28 mouse cellular contexts compared by ENCODE assay signal in genomic region chr3:152119987-152120386, GRCm38 (mm10). TPM values are rescaled to one million over a fixed set of nuclear protein-coding genes. Genes with fewer than 3 reads are reported as not detected.
DNase-seq lines count a peak whose midpoint lies in the region; ATAC-seq and TF ChIP-seq lines count a peak whose summit lies in the region.
"Had no signal": no experiment of that assay in that cellular context is flagged by ENCODE, and none has a peak within 500 bp of the region (broad histone marks: within the 10 kb centered on the region; RNA-seq: fewer than 3 reads in every experiment).

No protein-coding gene starts in this region.

- no peak for DNase-seq in heart, postnatal 4 days
- peak; percentile 28 for DNase-seq in lung, embryonic 14.5 days
- no peak for DNase-seq in lung, adult 18-20 months
- peak; percentile 38 for DNase-seq in stomach, postnatal 0 days (ENCODE audit: low spot score)
- DNase-seq in embryo, embryonic 10 days (ENCODE audit: low spot score) = no peak
- DNase-seq: adrenal gland, adult 8-10 months; B cell, adult 2 months; cerebellum, adult 2 months; cerebellum, postnatal 25 days; gastrocnemius, postnatal 14 days; heart, adult 18-20 months; kidney, adult 8-10 months; kidney, postnatal 25 days; lung, postnatal 4 days; right cerebral cortex, adult 18-20 months; right cerebral cortex, postnatal 4 days; thymus, postnatal 25 days had no signal

- TF ChIP-seq EP300 in stomach, postnatal 0 days (optimal IDR thresholded peaks at IDR 0.05) = no peak

- no peak overlapping the region for H3K27ac ChIP-seq in heart, embryonic 11.5 days (ENCODE audit: low read depth, low read length)
- no peak overlapping the region for H3K27ac ChIP-seq in lung, embryonic 14.5 days (ENCODE audit: low read depth)
- peak overlapping the region; percentile 31; the same call in 1 of the 2 replicates for H3K27ac ChIP-seq in stomach, postnatal 0 days (replicated peaks)
- H3K27ac ChIP-seq: forebrain, embryonic 15.5 days; hindbrain, embryonic 15.5 days; intestine, embryonic 15.5 days; layer of hippocampus, adult 2 months; lung, embryonic 15.5 days; neural tube, embryonic 15.5 days had no signal

- ATAC-seq in heart, embryonic 11.5 days (replicated peaks; ENCODE audit: insufficient number of reproducible peaks, low FRiP score, low TSS enrichment) = no peak
- no peak for ATAC-seq in lung, embryonic 14.5 days (ENCODE audit: insufficient read depth)
- ATAC-seq in erythroblast, adult 5-6 weeks (replicated peaks; ENCODE audit: low FRiP score, poor library complexity, severe bottlenecking) = 0 out of 2 replicates have a peak, but pooled peaks have one; percentile 31
- ATAC-seq in stomach, postnatal 0 days (ENCODE audit: low FRiP score, low TSS enrichment) = no peak
- ATAC-seq: forebrain, embryonic 15.5 days; intestine, embryonic 15.5 days had no signal

- no peak overlapping the region for H3K4me3 ChIP-seq in heart, embryonic 11.5 days (ENCODE audit: low read depth, low read length)
- no peak overlapping the region for H3K4me3 ChIP-seq in lung, embryonic 14.5 days (ENCODE audit: low read depth, low read length)
- H3K4me3 ChIP-seq in stomach, postnatal 0 days (ENCODE audit: low read depth, low read length) = no peak overlapping the region
- H3K4me3 ChIP-seq: forebrain, embryonic 15.5 days; hindbrain, embryonic 15.5 days; intestine, embryonic 15.5 days; layer of hippocampus, adult 2 months; lung, embryonic 15.5 days; neural tube, embryonic 15.5 days had no signal

- H3K27me3 ChIP-seq in heart, embryonic 11.5 days (ENCODE audit: control insufficient read depth, insufficient read depth, low read length) = no peaks in the 10 kb centered on the region
- no peaks in the 10 kb centered on the region for H3K27me3 ChIP-seq in lung, embryonic 14.5 days (ENCODE audit: insufficient read depth, low read length)
- H3K27me3 ChIP-seq in stomach, postnatal 0 days (ENCODE audit: control insufficient read depth, insufficient read depth, low read length) = no peaks in the 10 kb centered on the region
- H3K27me3 ChIP-seq: CH12.LX; forebrain, embryonic 15.5 days; hindbrain, embryonic 15.5 days; intestine, embryonic 15.5 days; lung, embryonic 15.5 days; neural tube, embryonic 15.5 days had no signal

- H3K9me3 ChIP-seq in heart, embryonic 11.5 days (replicated peaks; ENCODE audit: control insufficient read depth, low read length) = no peaks in the 10 kb centered on the region
- no peaks in the 10 kb centered on the region for H3K9me3 ChIP-seq in lung, embryonic 14.5 days (ENCODE audit: low read depth, low read length)
- H3K9me3 ChIP-seq in stomach, postnatal 0 days (ENCODE audit: control insufficient read depth, low read length) = no peaks in the 10 kb centered on the region
- H3K9me3 ChIP-seq: forebrain, embryonic 15.5 days; hindbrain, embryonic 15.5 days; intestine, embryonic 15.5 days; lung, embryonic 15.5 days; neural tube, embryonic 15.5 days had no signal

- no peak overlapping the region for H3K4me2 ChIP-seq in heart, embryonic 11.5 days
- no peak overlapping the region for H3K4me2 ChIP-seq in lung, embryonic 14.5 days
- no peak overlapping the region for H3K4me2 ChIP-seq in stomach, postnatal 0 days (replicated peaks; ENCODE audit: low read depth)
- H3K4me2 ChIP-seq: forebrain, embryonic 15.5 days; hindbrain, embryonic 15.5 days; intestine, embryonic 15.5 days; lung, embryonic 15.5 days; midbrain, embryonic 11.5 days; neural tube, embryonic 15.5 days had no signal

- 38% methylated on average over 4 of the region's 4 CpGs for WGBS in heart, embryonic 11.5 days (ENCODE audit: insufficient replicate concordance)
- 33% methylated on average over 4 of the region's 4 CpGs for WGBS in lung, embryonic 14.5 days
- 30% methylated on average over 4 of the region's 4 CpGs for WGBS in stomach, postnatal 0 days

- H3K36me3 ChIP-seq in heart, embryonic 11.5 days (ENCODE audit: control insufficient read depth, insufficient read depth, low read length) = no peaks in the 10 kb centered on the region
- no peaks in the 10 kb centered on the region for H3K36me3 ChIP-seq in lung, embryonic 14.5 days (ENCODE audit: insufficient read depth)
- no peaks in the 10 kb centered on the region for H3K36me3 ChIP-seq in stomach, postnatal 0 days (ENCODE audit: control insufficient read depth, insufficient read depth, low read length)
- H3K36me3 ChIP-seq: forebrain, embryonic 15.5 days; hindbrain, embryonic 15.5 days; intestine, embryonic 15.5 days; lung, embryonic 15.5 days; neural tube, embryonic 15.5 days had no signal

- no peak for TF ChIP-seq CTCF in lung, embryonic 14.5 days (IDR thresholded peaks at IDR 0.05; ENCODE audit: low read depth)
- TF ChIP-seq CTCF in stomach, postnatal 0 days (IDR thresholded peaks at IDR 0.05; ENCODE audit: low read depth) = no peak

- H3K9ac ChIP-seq in heart, embryonic 11.5 days (ENCODE audit: low read depth, low read length) = 0 out of 2 replicates have a peak overlapping the region, but pooled peaks have one; percentile 34
- H3K9ac ChIP-seq in lung, embryonic 14.5 days = no peak overlapping the region
- no peak overlapping the region for H3K9ac ChIP-seq in stomach, postnatal 0 days (ENCODE audit: low read length)
- H3K9ac ChIP-seq: forebrain, embryonic 15.5 days; hindbrain, embryonic 15.5 days; intestine, embryonic 15.5 days; lung, embryonic 15.5 days; neural tube, embryonic 15.5 days had no signal

- peaks cover 45% of the 10 kb centered on the region for H3K4me1 ChIP-seq in heart, embryonic 11.5 days (ENCODE audit: control insufficient read depth, insufficient read depth, low read length)
- peaks cover 12% of the 10 kb centered on the region for H3K4me1 ChIP-seq in lung, embryonic 14.5 days (ENCODE audit: insufficient read depth)
- H3K4me1 ChIP-seq in stomach, postnatal 0 days (replicated peaks; ENCODE audit: control insufficient read depth, insufficient read depth) = 0 out of 2 replicates have a peak, but pooled peaks cover 3% of the 10 kb centered on the region

RNA-seq across cellular contexts. Expression of gene Gipc2, which starts 46.0 kb away (rescaled TPM):
- polyA plus RNA-seq in heart, embryonic 11.5 days (2014; fragmentation: Nextera tagmentation; extraction: Ambion mirVana) = 3.8 and 4.4 TPM in 2 replicates
- total RNA-seq in heart, postnatal 4 days (2021) = 1 to 10 TPM; 3.5 to 4.6 TPM
- polyA plus RNA-seq in lung, embryonic 14.5 days (2014; fragmentation: Nextera tagmentation; extraction: Ambion mirVana) = 4.3 and 6.8 TPM in 2 replicates
- not detected in 2 replicates for total RNA-seq in erythroblast, adult 5-6 weeks (2015; ENCODE audit: low replicate concordance)
- 2.4 and 4.7 TPM in 2 replicates for total RNA-seq in erythroblast, adult 5-6 weeks (2017; ENCODE audit: low replicate concordance)
- polyA plus RNA-seq in stomach, postnatal 0 days (2015; fragmentation: Nextera tagmentation; extraction: Ambion mirVana) = 76.1 and 82.5 TPM in 2 replicates
- total RNA-seq: hematopoietic stem cell, adult 5-6 weeks had no signal

Comparison
In these comparisons a context has a peak if more than half of its experiments do, and no peak if none do; other contexts are left out.
1. DNase-seq: peak in lung, embryonic 14.5 days (single experiment) and stomach, postnatal 0 days (single experiment); none in heart, postnatal 4 days (single experiment), lung, adult 18-20 months (0 of 2) and embryo, embryonic 10 days (single experiment).